Mouse (Mus musculus) stomach, postnatal 0 days (tissue): ENCODE measurements around the gene Lmo1. TPM values are rescaled to one million over a fixed set of nuclear protein-coding genes. Genes with fewer than 3 reads are reported as not detected.
A peak's percentile ranks its signal among the peaks of the same experiment; 100 is the strongest.
"Not testable (repeated sequence)": the region's sequence is repeated elsewhere in the genome, so short reads cannot be mapped to it uniquely, and the experiment has no call there.

ENCODE experiments used
- ATAC-seq: fragments of 200-750 bp; cut with Nextera tagmentation; 2 replicates; pipeline ENCODE4 v1.8.0; 2017; ENCODE audit not compliant: low FRiP score, low TSS enrichment
- DNase-seq: peaks from one replicate; pipeline ENCODE4 v3.0.0-alpha.2; 2016; ENCODE audit warnings: low spot score
- H3K27ac ChIP-seq: fragments of 300-500 bp; sonication (generic); replicated peaks from 2 replicates; pipeline ENCODE4 v1.5.1; 2014; ENCODE audit warnings: mild to moderate bottlenecking, control low read depth
- H3K27me3 ChIP-seq: fragments of 300-500 bp; sonication (generic); 2 replicates; pipeline ENCODE4 v1.6.1; 2014; ENCODE audit warnings: low read length; ENCODE audit not compliant: control insufficient read depth, insufficient read depth
- H3K36me3 ChIP-seq: fragments of 300-500 bp; sonication (generic); 2 replicates; pipeline ENCODE4 v1.6.1; 2014; ENCODE audit warnings: low read length, mixed read lengths; ENCODE audit not compliant: control insufficient read depth, insufficient read depth
- H3K4me1 ChIP-seq: fragments of 300-500 bp; sonication (generic); replicated peaks from 2 replicates; pipeline ENCODE4 v1.6.1; 2014; ENCODE audit warnings: antibody characterized with exemption; ENCODE audit not compliant: control insufficient read depth, insufficient read depth
- H3K4me2 ChIP-seq: fragments of 300-500 bp; sonication (generic); replicated peaks from 2 replicates; pipeline ENCODE4 v1.6.1; 2014; ENCODE audit warnings: low read depth, mild to moderate bottlenecking, control low read depth, moderate library complexity
- H3K4me3 ChIP-seq: fragments of 300-500 bp; sonication (generic); 2 replicates; pipeline ENCODE4 v1.5.1; 2014; ENCODE audit warnings: low read depth, low read length, control low read depth
- H3K9ac ChIP-seq: fragments of 300-500 bp; sonication (generic); 2 replicates; pipeline ENCODE4 v1.6.1; 2014; ENCODE audit warnings: mild to moderate bottlenecking, low read length, control low read depth, mixed read lengths
- H3K9me3 ChIP-seq: fragments of 300-500 bp; sonication (generic); 2 replicates; pipeline ENCODE4 v1.6.1; 2016; ENCODE audit warnings: low read length; ENCODE audit not compliant: control insufficient read depth
- CTCF ChIP-seq: IDR thresholded peaks from 2 replicates; pipeline ENCODE4 v1.5.1; 2016; ENCODE audit warnings: antibody characterized with exemption, low read depth, mild to moderate bottlenecking, moderate library complexity
- EP300 ChIP-seq: optimal IDR thresholded peaks from 2 replicates; pipeline ENCODE3; 2016; ENCODE audit warnings: antibody characterized with exemption
- WGBS: fragments of 180-500 bp; shearing (Covaris S2); extraction: QIAGEN DNeasy Blood & Tissue Kit; methylation state at CpG from one replicate; pipeline ENCODE4 v1.1.7; 2014; 5-methylcytosine and 5-hydroxymethylcytosine counted together
- polyA plus RNA-seq: library from polyadenylated mRNA; unstranded; fragments of >200 nt; fragmentation: Nextera tagmentation; extraction: Ambion mirVana; gene quantifications from 2 replicates; pipeline ENCODE4 v1.2.1, GENCODE M21; 2015

Lmo1 gene
- polyA plus RNA-seq, 1 experiment from 2014 or later = 22.4 TPM

DNA sequence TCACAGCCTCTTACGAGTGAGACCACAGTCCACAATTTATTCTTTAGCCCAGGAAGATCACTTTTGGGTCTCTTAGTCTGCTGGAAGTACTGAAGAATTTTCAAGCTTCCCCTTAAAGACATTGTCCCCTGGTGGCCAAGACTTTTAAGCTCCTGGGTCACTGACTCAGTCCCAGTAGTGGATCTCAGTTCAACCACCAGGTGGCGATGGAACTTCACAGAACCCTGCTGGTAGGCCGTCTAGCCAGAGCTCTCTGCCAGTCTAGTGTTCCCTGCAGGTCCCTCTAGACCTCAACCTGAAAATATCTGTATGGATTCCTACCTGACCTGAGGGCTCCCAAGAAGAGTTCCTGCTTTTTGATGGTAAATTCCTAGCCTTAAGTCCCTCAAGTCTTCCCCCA, 35.6 kb downstream of the Lmo1 start:
- Histone ChIP-seq H3K9ac (no peak overlapping the region), H3K27me3 (no peaks in the 10 kb centered on the region), H3K36me3 (no peaks in the 10 kb centered on the region), H3K4me1 (no peaks in the 10 kb centered on the region), H3K4me2 (no peak overlapping the region), H3K4me3 (no peak overlapping the region), H3K9me3 (no peaks in the 10 kb centered on the region), H3K27ac (no peak overlapping the region)
- WGBS = 9% methylated on average over 3 of the region's 3 CpGs
- peak; percentile 86 for DNase-seq
- ATAC-seq = peak; percentile 82
- TF ChIP-seq EP300 (no peak), CTCF (peak; percentile 97)

GRCm38 (mm10) chr7:109137441-109137840, 37.6 kb downstream of the Lmo1 start:
- WGBS = 82% methylated on average over 8 of the region's 8 CpGs
- Histone ChIP-seq H3K4me3 (no peak overlapping the region), H3K27me3 (no peaks in the 10 kb centered on the region), H3K36me3 (no peaks in the 10 kb centered on the region), H3K27ac (no peak overlapping the region), H3K9ac (no peak overlapping the region), H3K4me2 (no peak overlapping the region), H3K9me3 (no peaks in the 10 kb centered on the region), H3K4me1 (no peaks in the 10 kb centered on the region)
- no peak for DNase-seq
- no peak for ATAC-seq
- TF ChIP-seq EP300 (no peak), CTCF (no peak)

- Histone ChIP-seq H3K4me1 (no peaks in the 10 kb centered on the region), H3K27ac (no peak overlapping the region), H3K9ac (no peak overlapping the region), H3K4me2 (no peak overlapping the region), H3K36me3 (no peaks in the 10 kb centered on the region), H3K4me3 (no peak overlapping the region), H3K27me3 (no peaks in the 10 kb centered on the region), H3K9me3 (no peaks in the 10 kb centered on the region)
- WGBS = 71% methylated on average over 2 of the region's 2 CpGs
- no peak for ATAC-seq
- no peak for TF ChIP-seq CTCF
- TF ChIP-seq EP300 = no peak
- no peak for DNase-seq
Observed at GRCm38 (mm10) chr7:109131565-109131964, 43.4 kb downstream of the Lmo1 start.

DNA sequence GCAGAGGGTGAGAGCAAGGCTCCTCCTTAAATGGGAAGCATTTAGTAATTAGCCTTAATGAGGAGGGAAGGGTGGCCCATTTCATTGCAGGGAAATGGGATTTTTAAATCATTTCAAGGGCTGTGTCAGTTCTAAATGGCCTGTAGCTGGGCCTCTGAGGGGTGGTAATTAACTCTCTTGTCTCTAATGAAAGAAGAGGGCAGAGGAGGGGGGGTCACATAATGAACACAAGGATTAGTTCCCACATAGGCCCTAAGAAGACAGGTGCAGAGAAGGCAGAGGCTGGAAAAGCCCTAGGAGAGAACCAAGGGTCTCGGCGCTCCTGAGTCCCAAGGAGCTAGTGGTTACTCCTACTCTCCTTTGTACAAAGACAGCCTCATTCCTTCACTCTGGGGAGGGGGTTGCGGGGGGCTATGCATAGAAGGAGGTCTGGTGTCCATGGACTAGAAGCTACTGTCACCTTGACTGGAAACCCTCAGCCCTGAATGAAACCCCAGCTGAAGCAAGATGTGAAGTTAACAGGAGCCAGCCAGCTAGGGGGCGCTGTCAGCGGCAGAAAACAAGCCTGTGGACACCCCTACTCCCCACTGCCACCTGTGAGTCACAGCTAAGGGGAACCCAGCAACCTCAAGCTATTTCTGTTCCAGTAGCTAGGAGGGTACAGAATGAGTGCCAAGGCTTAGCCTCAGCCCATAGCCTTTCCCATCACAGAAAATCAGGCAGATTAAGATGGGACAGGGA, 44.9 kb downstream of the Lmo1 start:
- Histone ChIP-seq H3K4me2 (no peak overlapping the region), H3K9ac (no peak overlapping the region), H3K36me3 (no peaks in the 10 kb centered on the region), H3K27ac (no peak overlapping the region), H3K4me1 (no peaks in the 10 kb centered on the region), H3K27me3 (no peaks in the 10 kb centered on the region), H3K4me3 (no peak overlapping the region), H3K9me3 (no peaks in the 10 kb centered on the region)
- 74% methylated on average over 5 of the region's 5 CpGs for WGBS
- no peak for ATAC-seq
- no peak for DNase-seq
- TF ChIP-seq EP300 = no peak
- peak; percentile 27; the same call in 1 of the 2 replicates for TF ChIP-seq CTCF

DNA sequence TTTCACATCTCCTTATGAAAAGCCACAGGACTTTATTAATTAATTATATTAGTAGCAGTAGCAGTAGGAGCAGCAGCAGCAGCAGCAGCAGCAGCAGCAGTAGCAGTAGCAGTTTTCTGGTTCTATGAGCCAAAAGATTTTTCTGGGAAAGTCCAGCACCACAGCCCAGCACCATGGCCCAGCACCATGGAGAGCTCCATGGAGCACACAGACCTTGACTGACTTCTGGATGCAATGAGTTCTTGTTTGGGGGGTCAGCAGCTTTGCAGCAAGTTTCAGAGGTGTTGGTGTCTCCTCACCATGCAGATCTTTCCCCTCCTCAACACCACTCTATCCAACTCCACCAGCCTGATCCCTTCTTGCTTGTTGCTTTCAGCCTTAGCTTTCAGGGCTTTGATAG, 45.6 kb downstream of the Lmo1 start:
- no peak for ATAC-seq
- no peak overlapping the region for H3K4me2 ChIP-seq
- no peak overlapping the region for H3K4me3 ChIP-seq
- no peaks in the 10 kb centered on the region for H3K36me3 ChIP-seq
- DNase-seq = peak; percentile 30
- no peak for TF ChIP-seq CTCF
- TF ChIP-seq EP300 = no peak
- no peaks in the 10 kb centered on the region for H3K4me1 ChIP-seq
- no peak overlapping the region for H3K27ac ChIP-seq
- H3K27me3 ChIP-seq = no peaks in the 10 kb centered on the region
- H3K9ac ChIP-seq = no peak overlapping the region
- no peaks in the 10 kb centered on the region for H3K9me3 ChIP-seq

GRCm38 (mm10) chr7:109115929-109116328, 59.1 kb downstream of the Lmo1 start:
- 63% methylated on average over 4 of the region's 4 CpGs for WGBS
- H3K4me2 ChIP-seq = no peak overlapping the region
- H3K9ac ChIP-seq = no peak overlapping the region
- DNase-seq (peak; percentile 9), ATAC-seq (no peak)
- no peaks in the 10 kb centered on the region for H3K27me3 ChIP-seq
- no peaks in the 10 kb centered on the region for H3K4me1 ChIP-seq
- no peaks in the 10 kb centered on the region for H3K9me3 ChIP-seq
- no peak overlapping the region for H3K27ac ChIP-seq
- no peaks in the 10 kb centered on the region for H3K36me3 ChIP-seq
- H3K4me3 ChIP-seq = no peak overlapping the region
- TF ChIP-seq CTCF = no peak
- TF ChIP-seq EP300 = no peak

DNA sequence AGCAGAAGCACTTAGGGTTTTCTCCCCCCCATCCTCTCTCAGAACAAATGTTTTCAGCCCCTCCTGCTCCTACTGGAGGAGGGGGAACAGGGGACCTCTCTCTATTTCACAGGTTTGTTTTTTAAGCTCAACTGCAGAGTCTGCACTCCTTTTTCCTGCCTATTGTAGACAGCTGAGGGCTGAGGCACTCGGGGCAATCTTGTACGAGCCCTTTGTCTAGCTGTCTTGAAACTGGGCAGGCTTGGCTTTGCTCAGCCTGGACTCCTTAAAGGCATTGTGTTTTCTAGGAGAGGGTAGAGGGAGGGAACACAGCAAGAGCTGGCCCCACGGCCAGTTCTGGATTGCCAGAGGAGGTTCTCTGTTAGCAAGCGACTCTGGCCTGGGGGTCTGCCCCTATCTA, 59.5 kb downstream of the Lmo1 start:
- not testable (repeated sequence) for H3K9me3 ChIP-seq, H3K27ac ChIP-seq, H3K9ac ChIP-seq, H3K4me1 ChIP-seq, H3K27me3 ChIP-seq, DNase-seq, H3K36me3 ChIP-seq, H3K4me2 ChIP-seq, H3K4me3 ChIP-seq
- peak; percentile 21; the same call in 1 of the 2 replicates for ATAC-seq
- WGBS = 57% methylated on average over 1 of the region's 4 CpGs
